Mouse (Mus musculus): Measurements from ENCODE around the gene Tmem39b.
"Not testable (repeated sequence)": the region's sequence is repeated elsewhere in the genome, so short reads cannot be mapped to it uniquely, and the experiment has no call there.

The Tmem39b gene

GRCm38 (mm10) chr4:129696158-129696985, at the start of gene Tmem39b:
TSS of gene Tmem39b (minus strand) at chr4:129696838.
- DNase-seq (ENCODE audit: low spot score), result peak; percentile 93

GRCm38 (mm10) chr4:129746106-129746505, 49.5 kb upstream of the Tmem39b start:
- DNase-seq (ENCODE audit: low spot score), result no peak

GRCm38 (mm10) chr4:129743494-129743893, 46.9 kb upstream of the Tmem39b start:
- no peak for DNase-seq (ENCODE audit: low spot score)

- no peak for DNase-seq (ENCODE audit: low spot score)
Measured at GRCm38 (mm10) chr4:129743010-129743390, 46.4 kb upstream of the Tmem39b start.

GRCm38 (mm10) chr4:129742232-129743009, 45.8 kb upstream of the Tmem39b start, which contains the start of gene Khdrbs1:
TSS of gene Khdrbs1 (minus strand) at chr4:129742303.
- peak; percentile 96 for DNase-seq (ENCODE audit: low spot score)

GRCm38 (mm10) chr4:129741974-129742231, 45.3 kb upstream of the Tmem39b start:
- DNase-seq (ENCODE audit: low spot score), result no peak

- DNase-seq (ENCODE audit: low spot score), result peak; percentile 23
Measured at GRCm38 (mm10) chr4:129741251-129741973, 44.8 kb upstream of the Tmem39b start.

- no peak for DNase-seq (ENCODE audit: low spot score)
Measured at GRCm38 (mm10) chr4:129739111-129739645, 42.5 kb upstream of the Tmem39b start.

- DNase-seq (ENCODE audit: low spot score), result no peak
Measured at GRCm38 (mm10) chr4:129736173-129736572, 39.5 kb upstream of the Tmem39b start.

- not testable (repeated sequence) for DNase-seq (ENCODE audit: low spot score)
Measured at GRCm38 (mm10) chr4:129735485-129735884, 38.8 kb upstream of the Tmem39b start.

- DNase-seq (ENCODE audit: low spot score), result no peak
Measured at GRCm38 (mm10) chr4:129731423-129731822, 34.8 kb upstream of the Tmem39b start.

- DNase-seq (ENCODE audit: low spot score), result no peak
Measured at GRCm38 (mm10) chr4:129716310-129716709, 19.7 kb upstream of the Tmem39b start.

GRCm38 (mm10) chr4:129709486-129710129, 13.0 kb upstream of the Tmem39b start:
- no peak for DNase-seq (ENCODE audit: low spot score)

GRCm38 (mm10) chr4:129706750-129707149, 10.1 kb upstream of the Tmem39b start:
- DNase-seq (ENCODE audit: low spot score), result no peak

- DNase-seq (ENCODE audit: low spot score), result peak; percentile 28
Measured at GRCm38 (mm10) chr4:129702454-129702853, 5.8 kb upstream of the Tmem39b start.

- peak; percentile 91 for DNase-seq (ENCODE audit: low spot score)
Measured at GRCm38 (mm10) chr4:129701503-129702377, 5.1 kb upstream of the Tmem39b start.

- DNase-seq (ENCODE audit: low spot score), result not testable (repeated sequence)
Measured at GRCm38 (mm10) chr4:129700661-129701060, 4.0 kb upstream of the Tmem39b start.

GRCm38 (mm10) chr4:129700216-129700615, 3.6 kb upstream of the Tmem39b start:
- no peak for DNase-seq (ENCODE audit: low spot score)

GRCm38 (mm10) chr4:129697191-129697590, 553 bp upstream of the Tmem39b start:
- no peak for DNase-seq (ENCODE audit: low spot score)

- DNase-seq (ENCODE audit: low spot score), result no peak
Measured at GRCm38 (mm10) chr4:129695815-129696157, 852 bp downstream of the Tmem39b start.

GRCm38 (mm10) chr4:129684531-129684930, 12.1 kb downstream of the Tmem39b start:
- DNase-seq (ENCODE audit: low spot score), result no peak
